Mouse (Mus musculus) stomach, postnatal 0 days (tissue): ENCODE data around the gene Tmc6. TPM values are rescaled to one million over a fixed set of nuclear protein-coding genes. Genes with fewer than 3 reads are reported as not detected.

Source experiments
- ATAC-seq: fragments of 200-750 bp; cut with Nextera tagmentation; 2 replicates; pipeline ENCODE4 v1.8.0; 2017; ENCODE audit not compliant: low FRiP score, low TSS enrichment
- DNase-seq: peaks from one replicate; pipeline ENCODE4 v3.0.0-alpha.2; 2016; ENCODE audit warnings: low spot score
- H3K27ac ChIP-seq: fragments of 300-500 bp; sonication (generic); replicated peaks from 2 replicates; pipeline ENCODE4 v1.5.1; 2014; ENCODE audit warnings: mild to moderate bottlenecking, control low read depth
- H3K27me3 ChIP-seq: fragments of 300-500 bp; sonication (generic); 2 replicates; pipeline ENCODE4 v1.6.1; 2014; ENCODE audit warnings: low read length; ENCODE audit not compliant: control insufficient read depth, insufficient read depth
- H3K36me3 ChIP-seq: fragments of 300-500 bp; sonication (generic); 2 replicates; pipeline ENCODE4 v1.6.1; 2014; ENCODE audit warnings: low read length, mixed read lengths; ENCODE audit not compliant: control insufficient read depth, insufficient read depth
- H3K4me1 ChIP-seq: fragments of 300-500 bp; sonication (generic); replicated peaks from 2 replicates; pipeline ENCODE4 v1.6.1; 2014; ENCODE audit warnings: antibody characterized with exemption; ENCODE audit not compliant: control insufficient read depth, insufficient read depth
- H3K4me2 ChIP-seq: fragments of 300-500 bp; sonication (generic); replicated peaks from 2 replicates; pipeline ENCODE4 v1.6.1; 2014; ENCODE audit warnings: low read depth, mild to moderate bottlenecking, control low read depth, moderate library complexity
- H3K4me3 ChIP-seq: fragments of 300-500 bp; sonication (generic); 2 replicates; pipeline ENCODE4 v1.5.1; 2014; ENCODE audit warnings: low read depth, low read length, control low read depth
- H3K9ac ChIP-seq: fragments of 300-500 bp; sonication (generic); 2 replicates; pipeline ENCODE4 v1.6.1; 2014; ENCODE audit warnings: mild to moderate bottlenecking, low read length, control low read depth, mixed read lengths
- H3K9me3 ChIP-seq: fragments of 300-500 bp; sonication (generic); 2 replicates; pipeline ENCODE4 v1.6.1; 2016; ENCODE audit warnings: low read length; ENCODE audit not compliant: control insufficient read depth
- CTCF ChIP-seq: IDR thresholded peaks from 2 replicates; pipeline ENCODE4 v1.5.1; 2016; ENCODE audit warnings: antibody characterized with exemption, low read depth, mild to moderate bottlenecking, moderate library complexity
- EP300 ChIP-seq: optimal IDR thresholded peaks from 2 replicates; pipeline ENCODE3; 2016; ENCODE audit warnings: antibody characterized with exemption
- WGBS: fragments of 180-500 bp; shearing (Covaris S2); extraction: QIAGEN DNeasy Blood & Tissue Kit; methylation state at CpG from one replicate; pipeline ENCODE4 v1.1.7; 2014; 5-methylcytosine and 5-hydroxymethylcytosine counted together
- polyA plus RNA-seq: library from polyadenylated mRNA; unstranded; fragments of >200 nt; fragmentation: Nextera tagmentation; extraction: Ambion mirVana; gene quantifications from 2 replicates; pipeline ENCODE4 v1.2.1, GENCODE M21; 2015

Tmc6 gene
- polyA plus RNA-seq, 1 experiment from 2014 or later, result 21.0 TPM

DNA sequence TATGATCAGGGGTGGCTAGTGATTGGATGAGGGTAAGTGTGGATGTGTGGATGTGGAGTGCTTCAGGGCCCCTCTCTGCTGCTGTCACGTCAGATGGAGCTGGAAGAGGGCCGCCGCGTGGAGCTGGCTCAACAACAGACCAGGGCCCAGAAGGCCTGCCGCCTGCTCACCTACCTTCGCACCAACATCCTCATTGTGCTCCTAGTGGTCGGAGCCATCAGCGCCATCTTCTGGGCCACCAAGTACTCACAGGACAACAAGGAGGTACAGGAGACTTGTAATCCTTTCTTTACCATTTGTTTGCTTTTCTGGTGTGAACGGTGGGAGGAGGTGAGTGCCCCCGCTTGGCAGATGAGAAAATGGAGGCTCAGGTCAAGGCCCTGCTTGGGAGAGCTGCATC is 4.3 kb upstream of the Tmc6 start:
- H3K27ac ChIP-seq, result no peak overlapping the region
- 20% methylated on average over 10 of the region's 10 CpGs for WGBS
- no peak overlapping the region for H3K9ac ChIP-seq
- H3K4me3 ChIP-seq, result no peak overlapping the region
- H3K4me2 ChIP-seq, result no peak overlapping the region
- H3K4me1 ChIP-seq, result peaks cover 6% of the 10 kb centered on the region
- peak; percentile 82 for TF ChIP-seq CTCF
- no peak for TF ChIP-seq EP300
- H3K9me3 ChIP-seq, result no peaks in the 10 kb centered on the region
- peak; percentile 82 for DNase-seq
- H3K27me3 ChIP-seq, result no peaks in the 10 kb centered on the region
- no peaks in the 10 kb centered on the region for H3K36me3 ChIP-seq
- no peak for ATAC-seq

GRCm38 (mm10) chr11:117783683-117784309 is 1.8 kb upstream of the Tmc6 start:
- Histone ChIP-seq H3K4me2 (peak overlapping the region; percentile 43; the same call in 1 of the 2 replicates), H3K4me3 (no peak overlapping the region), H3K27me3 (no peaks in the 10 kb centered on the region), H3K4me1 (peaks cover 9% of the 10 kb centered on the region), H3K9me3 (no peaks in the 10 kb centered on the region), H3K27ac (no peak overlapping the region), H3K36me3 (no peaks in the 10 kb centered on the region), H3K9ac (peak overlapping the region; percentile 35)
- WGBS, result 56% methylated on average over 10 of the region's 10 CpGs
- no peak for TF ChIP-seq EP300
- TF ChIP-seq CTCF, result no peak
- DNase-seq (peak; percentile 74), ATAC-seq (peak; percentile 11; the same call in 1 of the 2 replicates)

- H3K27ac ChIP-seq, result peak overlapping the region; percentile 63
- 14% methylated on average over 31 of the region's 31 CpGs for WGBS
Observed at GRCm38 (mm10) chr11:117783089-117783488, 1.1 kb upstream of the Tmc6 start.

DNA sequence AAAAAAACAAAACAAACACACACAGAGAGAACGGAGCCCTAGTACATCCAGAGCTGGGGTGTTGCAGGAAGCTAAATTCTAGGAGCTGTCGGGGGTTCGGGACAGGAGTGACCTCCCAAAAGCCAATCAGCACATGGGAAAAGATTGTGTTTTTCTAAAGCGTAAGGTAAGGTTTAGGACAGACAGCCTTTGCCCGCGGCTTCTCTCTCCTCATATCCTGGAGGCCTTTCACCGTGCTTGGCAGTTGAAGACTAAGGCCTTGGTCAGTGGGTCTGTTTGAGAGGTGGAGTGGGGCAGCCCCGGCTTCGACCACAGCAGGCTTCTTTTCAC is 672 bp upstream of the Tmc6 start:
- 63% methylated on average over 9 of the region's 9 CpGs for WGBS
- ATAC-seq (no peak), DNase-seq (no peak)
- H3K9ac ChIP-seq, result peak overlapping the region; percentile 18; the same call in 1 of the 2 replicates
- H3K4me3 ChIP-seq, result peak overlapping the region; percentile 16; the same call in 1 of the 2 replicates
- no peaks in the 10 kb centered on the region for H3K36me3 ChIP-seq
- H3K4me2 ChIP-seq, result peak overlapping the region; percentile 43
- no peaks in the 10 kb centered on the region for H3K27me3 ChIP-seq
- H3K4me1 ChIP-seq, result peaks cover 9% of the 10 kb centered on the region
- TF ChIP-seq CTCF (no peak), EP300 (no peak)
- no peaks in the 10 kb centered on the region for H3K9me3 ChIP-seq
- H3K27ac ChIP-seq, result peak overlapping the region; percentile 63

More at GRCm38 (mm10) chr11:117783089-117783488, 1.1 kb upstream of the Tmc6 start:
- H3K4me1 ChIP-seq, result peaks cover 9% of the 10 kb centered on the region
- H3K9ac ChIP-seq, result peak overlapping the region; percentile 35
- H3K9me3 ChIP-seq, result no peaks in the 10 kb centered on the region
- TF ChIP-seq EP300 (no peak), CTCF (peak; percentile 58)
- ATAC-seq (no peak), DNase-seq (peak; percentile 53)
- H3K27me3 ChIP-seq, result no peaks in the 10 kb centered on the region
- H3K4me3 ChIP-seq, result peak overlapping the region; percentile 16
- H3K36me3 ChIP-seq, result no peaks in the 10 kb centered on the region
- peak overlapping the region; percentile 43 for H3K4me2 ChIP-seq

- peak; percentile 73 for DNase-seq
- Histone ChIP-seq H3K9ac (peak overlapping the region; percentile 31; the same call in 1 of the 2 replicates), H3K4me1 (peaks cover 9% of the 10 kb centered on the region), H3K27me3 (no peaks in the 10 kb centered on the region), H3K4me2 (peak overlapping the region; percentile 80), H3K27ac (peak overlapping the region; percentile 98), H3K4me3 (peak overlapping the region; percentile 17; the same call in 1 of the 2 replicates), H3K36me3 (0 out of 2 replicates have a peak, but pooled peaks cover 2% of the 10 kb centered on the region), H3K9me3 (no peaks in the 10 kb centered on the region)
- TF ChIP-seq CTCF (no peak), EP300 (no peak)
- ATAC-seq, result peak; percentile 5; the same call in 1 of the 2 replicates
- WGBS, result 18% methylated on average over 18 of the region's 18 CpGs
Observed at GRCm38 (mm10) chr11:117781199-117781821, 688 bp downstream of the Tmc6 start.

DNA sequence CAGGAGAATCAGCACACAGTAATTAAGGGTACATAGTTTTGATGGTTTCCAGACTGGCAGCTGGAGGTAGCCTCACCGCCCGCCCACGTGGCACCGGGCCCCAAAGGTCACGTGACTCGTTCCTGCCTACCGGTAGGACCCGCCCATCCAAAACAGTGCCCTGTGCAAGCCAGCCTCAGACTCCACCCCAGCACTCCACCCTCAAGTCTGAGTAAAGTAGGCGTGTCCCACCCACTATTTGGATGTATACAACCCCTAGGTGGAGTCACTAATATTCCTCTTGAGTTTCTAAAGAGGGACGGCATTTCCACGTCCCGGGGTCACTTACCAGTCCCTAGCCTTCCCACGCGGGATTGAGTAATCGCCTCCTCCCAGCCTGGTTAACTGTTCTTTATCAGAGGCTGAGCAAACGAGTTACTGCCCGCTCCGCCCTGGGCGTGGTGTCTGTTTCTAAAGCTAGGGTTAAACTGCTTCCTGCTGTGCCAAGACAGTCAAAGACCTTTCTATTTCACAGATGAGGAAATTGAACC is 1.4 kb downstream of the Tmc6 start:
- Histone ChIP-seq H3K27me3 (no peaks in the 10 kb centered on the region), H3K4me2 (peak overlapping the region; percentile 80), H3K4me3 (peak overlapping the region; percentile 54), H3K4me1 (peaks cover 9% of the 10 kb centered on the region), H3K9me3 (no peaks in the 10 kb centered on the region), H3K36me3 (0 out of 2 replicates have a peak, but pooled peaks cover 2% of the 10 kb centered on the region), H3K9ac (peak overlapping the region; percentile 71), H3K27ac (peak overlapping the region; percentile 98)
- DNase-seq (peak; percentile 95), ATAC-seq (peak; percentile 86)
- TF ChIP-seq CTCF, result peak; percentile 42; the same call in 1 of the 2 replicates
- TF ChIP-seq EP300, result peak; percentile 89
- WGBS, result 3% methylated on average over 19 of the region's 19 CpGs
